Mouse (Mus musculus) lung, adult 2 months (tissue): Measurements from ENCODE around the gene Sct.

Experiments used
- CTCF ChIP-seq: fragments of 200-500 bp; IDR thresholded peaks from 2 replicates; pipeline ENCODE4 v1.5.1; 2011; ENCODE audit warnings: mild to moderate bottlenecking, low read length, control low read depth; ENCODE audit not compliant: insufficient read depth
- POLR2A ChIP-seq: fragments of 200-500 bp; IDR thresholded peaks from 2 replicates; pipeline ENCODE4 v1.6.1; 2011; ENCODE audit warnings: low read depth, mild to moderate bottlenecking, control low read depth, low read length, borderline replicate concordance; ENCODE audit errors: extremely low read depth

DNA sequence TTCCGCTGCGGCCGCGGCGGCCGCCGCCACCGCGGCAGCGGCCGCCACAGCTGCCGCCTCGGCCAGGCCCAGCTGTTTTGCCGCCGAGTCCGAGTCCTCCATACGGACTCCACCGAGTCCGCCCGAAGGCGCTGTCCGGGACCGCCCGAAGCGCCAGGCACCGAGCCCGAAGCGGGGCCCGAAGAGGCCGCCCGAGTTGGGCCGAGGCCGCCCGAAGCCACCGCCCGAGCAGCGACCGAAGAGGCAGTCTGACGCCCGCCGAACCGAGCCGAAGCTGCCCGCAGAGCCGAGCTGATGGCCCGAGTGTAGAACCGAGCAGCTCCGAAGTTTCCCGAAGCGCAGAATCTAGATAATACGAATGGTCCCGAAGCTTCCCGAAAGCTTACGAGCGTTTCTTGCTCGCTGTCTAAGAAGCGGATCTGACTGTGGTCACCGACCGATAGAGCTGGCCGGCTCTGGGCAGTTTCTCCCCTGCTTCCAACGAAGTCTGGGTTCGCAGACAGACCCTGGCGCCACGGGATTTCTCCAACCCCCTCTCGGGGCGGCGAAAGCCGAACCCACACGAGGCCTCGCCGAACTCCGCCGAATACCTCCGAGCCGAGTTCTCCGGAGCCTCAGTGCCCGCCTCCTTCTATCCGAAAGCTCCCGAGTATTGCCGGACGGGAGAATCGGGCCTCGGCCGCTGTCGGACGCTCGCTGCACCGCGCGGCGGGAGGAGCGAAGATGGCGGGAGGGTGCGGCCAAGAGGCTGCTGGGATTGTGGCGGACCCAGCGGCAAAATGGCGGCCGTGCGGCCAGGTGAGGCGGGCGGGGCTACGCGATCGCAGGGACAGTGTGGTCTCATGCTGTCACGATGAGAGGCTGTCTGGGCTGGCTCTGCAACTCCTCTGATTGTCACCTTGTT lies 48.8 kb upstream of the Sct start, which contains the start of the genes Deaf1 and Tmem80:
- TF ChIP-seq POLR2A (peak; percentile 91), CTCF (no peak)
